Mouse (Mus musculus): ENCODE data around the gene Xdh.

- TF ChIP-seq CTCF (IDR thresholded peaks at IDR 0.05; ENCODE audit: borderline replicate concordance, insufficient read depth, low read length) (no peak), POLR2A (IDR thresholded peaks at IDR 0.05; ENCODE audit: low read depth, low read length) (no peak)
Measured at GRCm38 (mm10) chr17:73845632-73846031, 104.4 kb downstream of the Xdh start.

Data from embryonic fibroblast, embryonic 13.5 days (primary cell).